Mouse (Mus musculus) left cerebral cortex, postnatal 4 days (tissue): ENCODE data around the gene Rdh16. TPM values are rescaled to one million over a fixed set of nuclear protein-coding genes. Genes with fewer than 3 reads are reported as not detected.
A peak's percentile ranks its signal among the peaks of the same experiment; 100 is the strongest.
"Not testable (repeated sequence)": the region's sequence is repeated elsewhere in the genome, so short reads cannot be mapped to it uniquely, and the experiment has no call there.

Experiments
- DNase-seq: peaks from one replicate; pipeline ENCODE4 v3.0.0-alpha.2; 2022
- intact Hi-C: fragments of 180-260 bp; cut with DNase I; formaldehyde crosslinking; loops from one replicate; pipeline ENCODE4 v1.15.1; 2025
- total RNA-seq, 2 experiments: library from RNA; stranded (reverse); gene quantifications; 2 replicates each; pipeline ENCODE4 v1.2.3; 2021

Gene Rdh16
- under 1 TPM in 1 of 2 experiments, not detected in 1; 0.12 TPM for total RNA-seq

DNA sequence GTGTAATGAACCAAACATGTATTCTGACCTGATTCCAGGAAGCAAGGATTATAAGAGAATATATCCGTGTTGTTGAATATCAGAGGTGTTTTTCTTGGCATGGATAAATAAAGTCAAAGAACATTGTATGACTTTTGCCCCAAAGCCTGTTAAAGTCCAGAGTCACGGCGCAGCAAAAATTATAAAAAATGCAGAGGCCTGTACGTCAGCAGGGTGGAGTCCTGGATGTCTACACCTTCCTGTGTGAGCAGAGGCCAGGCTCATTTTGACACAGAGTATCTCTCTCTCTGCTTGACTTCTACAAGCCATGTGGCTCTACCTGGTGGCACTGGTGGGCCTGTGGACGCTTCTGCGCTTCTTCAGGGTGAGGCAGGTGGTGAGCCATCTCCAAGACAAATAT lies at the start of gene Rdh16:
Gene Rdh16, plus strand, starts transcription at position 262 of the 400 bp plus-strand sequence.
- intact Hi-C loops, result no loop called here
- DNase-seq, result no peak

DNA sequence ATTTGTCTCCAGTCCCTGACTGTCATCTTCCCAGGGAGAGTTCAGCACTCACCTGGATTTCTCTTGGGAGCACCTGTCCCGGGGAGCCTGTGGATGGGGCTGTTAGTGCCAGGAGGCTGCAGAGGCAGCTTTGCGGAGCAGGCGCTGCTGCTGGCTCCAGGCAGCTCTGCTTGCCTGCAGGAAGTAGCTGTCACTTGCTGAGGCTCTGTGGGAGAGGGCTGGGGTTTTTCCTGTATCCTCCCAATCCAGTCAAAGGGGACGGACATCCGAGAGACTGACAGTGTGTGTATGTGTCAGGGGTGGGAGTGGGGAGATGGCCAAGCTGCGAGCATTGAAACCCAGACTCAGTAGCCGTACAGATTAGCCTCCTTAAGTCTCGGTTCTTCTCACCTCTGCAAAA lies 49.4 kb upstream of the Rdh16 start, which contains the start of gene Gpr182:
Gene Gpr182, minus strand, starts transcription at position 185 of the 400 bp plus-strand sequence.
- intact Hi-C loops, result no loop called here
- no peak for DNase-seq

DNA sequence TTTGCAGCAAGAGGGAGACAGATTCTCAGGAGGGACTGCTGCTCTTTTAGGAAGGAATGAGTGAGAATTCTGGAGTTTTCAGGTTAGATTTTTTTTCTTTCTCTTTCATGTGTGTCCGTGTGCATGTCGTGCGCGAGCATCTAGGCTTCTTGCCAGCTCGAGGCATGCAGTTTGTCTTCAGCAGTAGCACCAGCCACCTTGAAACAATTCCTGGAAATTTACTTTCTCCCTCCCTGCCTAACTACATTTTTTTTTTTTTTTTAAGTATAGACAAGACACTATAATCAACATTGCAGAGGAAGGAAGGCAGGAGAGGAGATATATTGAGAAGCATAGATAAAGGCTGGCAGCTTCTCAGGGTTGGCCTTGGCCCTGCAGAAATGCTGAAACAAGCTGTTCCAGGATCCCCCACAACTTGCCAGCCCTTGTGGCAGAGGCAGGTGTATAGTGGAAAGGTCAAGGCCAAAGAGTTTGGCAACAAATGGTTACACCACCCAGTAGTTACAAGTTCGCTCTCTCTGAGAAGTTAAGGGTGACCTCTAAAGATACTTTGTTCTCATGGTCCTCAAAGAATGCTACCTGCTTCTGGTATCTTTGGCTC lies 46.3 kb upstream of the Rdh16 start:
- DNase-seq, result no peak
- intact Hi-C loops, result no loop called here

- DNase-seq, result no peak
- intact Hi-C loops, result no loop called here
These were observed 45.7 kb upstream of the Rdh16 start for GRCm38 (mm10) chr10:127755246-127755645.

DNA sequence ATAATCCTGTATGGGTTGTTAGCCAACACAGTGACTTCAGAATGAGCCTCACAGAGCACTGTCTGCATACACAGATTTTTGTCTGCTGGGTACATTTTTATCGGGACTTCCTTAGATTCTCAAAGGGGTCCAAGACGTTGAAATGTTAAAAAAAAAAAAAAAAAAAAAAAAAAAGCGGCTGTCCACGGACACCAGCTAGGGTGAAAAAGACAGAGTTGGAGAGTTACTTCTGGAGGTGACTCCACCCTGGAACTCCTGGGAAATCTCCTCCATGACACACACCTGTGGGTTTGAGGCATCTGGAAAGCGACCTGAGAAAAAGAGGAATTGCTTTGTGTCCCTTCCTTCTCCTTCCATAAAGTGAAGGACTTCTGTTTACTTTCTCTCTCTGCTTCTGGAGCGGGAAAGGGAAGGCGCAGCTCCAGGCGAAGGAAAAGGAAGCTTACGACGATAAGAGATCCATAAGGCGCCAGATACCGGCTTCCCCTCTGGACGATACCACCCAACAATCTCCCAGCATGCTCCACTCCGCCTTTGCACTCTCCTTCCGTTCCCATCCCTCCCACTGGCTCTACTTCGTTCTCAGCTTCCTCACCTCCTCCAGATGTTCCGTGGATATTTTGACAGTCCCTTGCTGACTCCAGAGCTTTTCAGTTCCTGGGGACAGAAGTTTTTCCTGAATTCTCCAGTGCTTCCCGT lies 45.0 kb upstream of the Rdh16 start:
- intact Hi-C loops, result no loop called here
- no peak for DNase-seq

DNA sequence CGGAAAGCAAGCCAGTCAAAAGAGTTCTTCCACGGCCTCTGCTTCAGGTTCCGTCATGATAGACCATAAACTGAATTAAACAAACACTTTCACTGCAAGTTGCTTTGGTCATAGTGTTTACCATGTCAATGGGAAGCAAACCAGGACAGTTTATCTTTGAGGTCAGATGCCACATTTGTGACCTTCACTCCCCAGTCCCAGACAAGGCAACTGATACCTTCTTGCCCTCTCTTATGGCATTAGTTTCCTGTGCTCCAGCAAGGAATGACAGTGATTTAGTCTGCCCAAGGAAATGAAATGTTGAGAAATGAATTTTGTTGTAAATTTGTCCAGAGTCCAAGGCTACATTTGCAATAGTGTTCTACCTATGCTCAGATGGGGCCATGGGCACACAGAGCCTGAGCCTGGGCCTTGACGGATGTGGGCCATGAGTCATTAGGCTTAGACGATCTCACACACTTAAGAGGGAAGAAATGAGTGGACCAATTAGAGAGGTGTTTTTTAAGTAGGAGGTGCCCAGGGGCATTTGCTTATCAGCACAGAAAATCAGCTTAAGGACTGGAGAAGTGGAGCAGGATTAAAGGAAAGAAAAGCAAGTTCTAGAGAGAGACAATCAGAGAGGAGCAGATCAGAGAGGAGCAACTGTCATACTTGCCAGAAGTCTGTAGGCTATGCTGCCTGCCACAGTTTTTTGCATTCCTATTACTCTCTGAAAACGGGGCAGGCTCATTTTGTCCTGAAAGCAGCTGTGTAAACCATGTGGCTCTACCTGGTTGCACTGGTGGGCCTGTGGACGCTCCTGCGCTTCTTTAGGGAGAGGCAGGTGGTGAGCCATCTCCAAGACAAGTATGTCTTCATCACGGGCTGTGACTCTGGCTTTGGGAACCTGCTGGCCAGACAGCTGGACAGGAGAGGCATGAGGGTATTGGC lies 41.5 kb upstream of the Rdh16 start, which contains the start of the genes Rdh1 and Rdh16f1:
Gene Rdh1, plus strand, starts transcription at position 541 of the 930 bp plus-strand sequence.
Gene Rdh16f1, plus strand, starts transcription at position 607 of the 930 bp plus-strand sequence.
- intact Hi-C loops, result no loop called here
- no peak for DNase-seq

GRCm38 (mm10) chr10:127762926-127763325 lies 38.0 kb upstream of the Rdh16 start:
- DNase-seq, intact Hi-C loops: not testable (repeated sequence)

DNA sequence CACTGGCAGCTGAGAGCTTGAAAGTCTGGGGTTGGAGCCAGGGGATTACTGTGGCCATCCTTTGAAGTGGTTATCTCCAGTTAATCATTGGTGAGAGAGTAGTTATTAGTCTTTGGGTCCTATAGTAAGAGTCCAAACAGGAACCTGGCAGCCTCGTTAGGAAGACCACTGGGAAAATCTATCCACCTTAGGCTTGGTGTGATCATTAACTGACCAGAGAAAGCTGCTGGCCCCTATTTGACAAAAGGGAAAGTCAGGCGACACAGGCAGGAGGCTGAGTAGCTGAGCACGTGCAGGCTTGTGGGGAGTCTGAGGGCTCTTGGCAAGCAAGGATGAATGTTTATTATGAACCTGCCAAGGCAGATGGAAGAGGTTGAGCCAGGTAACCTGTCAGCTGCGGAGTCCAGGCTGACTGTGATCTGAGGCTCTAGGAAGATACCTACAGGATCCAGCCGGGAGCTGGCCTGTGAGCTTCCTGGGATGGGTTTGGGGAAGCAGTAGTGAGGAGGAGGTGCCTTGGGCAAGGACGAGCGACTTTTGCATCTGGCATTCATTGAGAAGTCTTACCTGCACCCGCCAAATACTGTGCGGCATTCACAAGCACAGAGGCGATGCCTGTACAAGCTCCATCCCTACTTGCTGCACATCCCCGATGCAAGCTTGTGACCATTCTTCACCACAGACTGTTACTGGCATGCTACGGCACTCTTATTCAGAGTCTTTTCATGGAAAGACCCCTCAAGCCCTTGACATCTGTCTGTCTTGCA lies 36.9 kb upstream of the Rdh16 start:
- intact Hi-C loops, result no loop called here

DNA sequence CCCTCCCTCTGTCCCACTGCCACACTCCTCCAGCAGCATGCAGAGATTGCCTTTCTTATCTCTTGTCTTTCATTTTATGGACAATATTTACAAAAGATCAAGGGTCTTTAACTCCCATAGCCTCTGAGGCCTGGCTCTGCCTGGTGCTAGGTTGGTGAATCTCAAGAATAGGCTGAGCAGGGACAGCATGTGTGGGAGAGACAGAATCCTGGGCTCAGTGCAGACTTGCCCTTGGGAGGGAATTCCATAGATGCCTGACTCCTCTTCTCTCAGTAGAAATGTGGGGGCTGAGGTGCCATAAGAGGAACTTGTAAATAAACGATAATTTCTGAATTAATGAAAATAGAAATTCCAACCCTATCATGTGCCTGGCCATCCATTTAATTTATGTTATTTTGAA lies 34.4 kb upstream of the Rdh16 start:
- intact Hi-C loops, result no loop called here
- DNase-seq, result no peak

More for the DNA sequence above, 36.9 kb upstream of the Rdh16 start:
- no peak for DNase-seq

DNA sequence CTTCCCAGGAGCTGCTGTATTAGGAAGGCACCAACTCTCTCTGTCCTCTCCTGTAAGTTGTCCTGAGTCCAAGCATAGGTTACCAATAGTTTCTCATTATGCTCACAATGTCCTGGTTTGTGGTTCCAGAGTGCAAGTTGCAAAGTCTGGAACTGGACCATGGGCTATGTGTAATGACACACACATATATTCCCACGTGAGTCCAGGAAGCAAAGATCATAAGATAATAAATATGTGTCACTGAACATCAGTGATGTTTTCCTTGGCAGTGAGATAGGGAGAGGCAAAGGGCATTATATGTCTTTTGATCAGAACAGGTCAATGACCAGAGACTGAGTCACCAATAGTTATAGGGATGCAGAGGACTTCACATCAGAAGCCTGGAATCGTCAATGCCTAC lies 24.9 kb upstream of the Rdh16 start, which contains the start of gene Rdh9:
Gene Rdh9, plus strand, starts transcription at position 376 of the 400 bp plus-strand sequence.
- no peak for DNase-seq
- intact Hi-C loops, result no loop called here

GRCm38 (mm10) chr10:127782321-127782720 lies 18.6 kb upstream of the Rdh16 start:
- DNase-seq, intact Hi-C loops: not testable (repeated sequence)

- DNase-seq, intact Hi-C loops: not testable (repeated sequence)
These were observed 15.5 kb upstream of the Rdh16 start for GRCm38 (mm10) chr10:127785411-127785810.

- no peak for DNase-seq
- intact Hi-C loops, result no loop called here
These were observed 1.7 kb upstream of the Rdh16 start for GRCm38 (mm10) chr10:127799295-127799694.

DNA sequence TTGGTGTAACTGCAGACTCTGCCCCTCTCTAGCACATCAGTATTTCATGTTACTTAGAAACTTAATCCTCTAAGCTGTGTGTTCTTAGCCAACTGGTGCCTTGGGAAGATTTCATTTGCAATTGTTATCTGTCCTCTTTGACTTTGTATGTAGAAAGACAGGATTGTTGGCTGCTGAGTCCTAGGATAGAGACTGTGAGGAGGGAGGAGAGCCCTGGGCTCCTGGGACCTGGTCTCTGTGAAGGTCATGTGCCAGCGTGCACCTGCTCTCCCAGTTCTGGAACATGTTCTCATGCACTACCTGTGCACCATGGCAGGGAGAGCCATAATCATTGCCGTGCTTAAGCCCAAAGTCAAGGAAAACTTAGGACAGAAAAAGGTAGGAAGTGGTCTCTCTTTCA lies 660 bp downstream of the Rdh16 start:
- DNase-seq, result no peak
- intact Hi-C loops, result no loop called here

- DNase-seq, result no peak
- intact Hi-C loops, result no loop called here
These were observed 1.3 kb downstream of the Rdh16 start for GRCm38 (mm10) chr10:127802236-127802635.

DNA sequence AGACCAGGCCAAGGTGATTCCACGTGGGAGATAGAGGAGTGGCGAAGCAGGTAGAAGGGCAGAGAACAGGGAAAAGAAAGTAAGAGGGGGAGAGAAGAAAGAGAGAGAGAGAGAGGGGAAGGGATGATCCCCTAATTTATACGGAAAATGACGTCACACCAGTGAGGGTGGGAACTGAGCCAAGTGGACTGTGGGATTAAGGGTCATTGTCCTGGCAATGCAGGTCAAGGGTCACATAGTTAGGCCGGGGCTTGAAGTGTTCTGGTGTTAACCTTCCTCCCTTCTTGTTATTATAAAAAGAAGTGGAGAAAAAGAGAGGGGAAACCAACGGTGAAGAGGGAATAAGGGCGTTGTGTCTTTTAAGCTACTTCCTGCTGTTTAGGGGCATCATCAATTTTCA lies 3.5 kb downstream of the Rdh16 start:
- intact Hi-C loops, result no loop called here
- no peak for DNase-seq

- DNase-seq, result no peak
- intact Hi-C loops, result no loop called here
These were observed 14.9 kb downstream of the Rdh16 start for GRCm38 (mm10) chr10:127815888-127816287.

DNA sequence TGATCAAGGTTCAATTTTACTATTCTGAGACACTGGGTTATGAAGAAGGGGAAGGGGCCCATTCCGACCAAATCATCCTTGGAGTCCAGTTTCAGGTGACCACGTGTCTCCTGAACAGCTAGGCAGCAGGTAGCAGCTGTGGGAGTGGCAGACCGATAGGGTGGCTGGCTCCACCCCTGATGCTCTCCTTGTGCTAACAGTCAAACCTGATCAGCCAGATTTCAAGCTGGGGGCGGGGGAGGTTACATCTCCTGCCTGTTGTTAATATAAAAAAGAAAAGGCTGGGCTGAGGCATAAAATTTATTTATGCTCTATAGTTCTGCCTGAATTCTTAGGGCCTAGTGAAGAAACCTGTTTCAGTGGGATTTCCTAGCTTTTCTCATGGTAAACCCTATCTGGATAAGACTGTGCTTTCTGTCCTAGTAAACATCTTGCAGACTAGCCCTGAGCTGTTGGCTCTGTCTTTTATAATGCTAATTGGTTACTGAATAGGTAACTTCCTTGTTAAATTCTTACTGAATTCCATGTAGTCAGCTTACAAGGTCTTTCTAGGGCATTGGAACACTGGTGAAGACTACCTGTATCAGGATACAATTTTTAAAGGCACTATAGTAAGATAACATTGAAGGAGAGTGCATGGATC lies 16.4 kb downstream of the Rdh16 start:
- DNase-seq, intact Hi-C loops: not testable (repeated sequence)

DNA sequence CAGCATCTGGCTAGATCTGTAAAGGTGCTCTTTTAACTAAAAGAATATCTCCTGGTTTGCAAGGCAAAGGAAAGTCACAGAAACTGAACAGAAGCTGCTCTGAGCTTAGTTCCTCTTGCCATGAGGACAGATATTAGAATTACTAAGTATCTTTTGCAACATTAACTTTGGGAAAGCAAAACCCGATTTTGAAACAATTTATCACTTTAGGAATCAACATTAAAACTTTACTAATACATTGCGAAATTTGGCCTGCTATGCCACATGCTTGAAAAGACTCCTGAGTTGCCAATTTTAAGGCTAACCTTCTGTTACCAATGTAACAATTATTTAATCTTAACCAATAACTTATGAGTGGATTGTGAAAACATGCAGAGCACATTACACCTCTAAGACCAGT lies 20.9 kb downstream of the Rdh16 start:
- DNase-seq, intact Hi-C loops: not testable (repeated sequence)

DNA sequence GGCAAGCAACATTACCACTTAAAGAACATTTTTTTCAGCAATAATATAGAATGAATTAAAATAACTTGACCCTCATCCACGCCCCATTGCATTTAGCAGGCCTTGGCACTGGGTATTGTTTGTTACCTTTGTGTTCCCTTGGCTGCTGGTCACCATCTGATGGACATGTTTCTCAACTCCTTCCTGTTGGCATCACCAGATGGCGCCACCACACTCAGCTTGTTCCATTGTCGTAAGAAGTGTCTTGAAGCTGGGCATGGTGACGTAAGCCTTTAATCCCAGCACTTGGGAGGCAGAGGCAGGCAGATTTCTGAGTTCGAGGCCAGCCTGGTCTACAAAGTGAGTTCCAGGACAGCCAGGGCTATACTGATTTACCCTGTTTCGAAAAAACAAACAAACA lies 24.4 kb downstream of the Rdh16 start:
- DNase-seq, result peak; percentile 17
- intact Hi-C loops, result no loop called here
